Mouse (Mus musculus): Measurements from ENCODE around the gene Rad51b.

- no peak for TF ChIP-seq CTCF (IDR thresholded peaks at IDR 0.05)
- no peak for TF ChIP-seq EP300 (IDR thresholded peaks at IDR 0.05; ENCODE audit: insufficient read depth, low read depth, low read length)
- no peak for TF ChIP-seq POLR2A (IDR thresholded peaks at IDR 0.05; ENCODE audit: insufficient read depth, low read depth, low read length)
Measured at GRCm38 (mm10) chr12:79352742-79353114, 55.6 kb downstream of the Rad51b start.

All from heart, adult 2 months (tissue).